Mouse (Mus musculus) stomach, postnatal 0 days (tissue): ENCODE measurements at regions not wholly inside any gene's neighbourhood (a gene's known extent, or its start where the extent isn't known, plus 50 kb on each side); places are given as distances from the start of the nearest gene placed in this dataset.

Experiments used
- ATAC-seq: fragments of 200-750 bp; cut with Nextera tagmentation; 2 replicates; pipeline ENCODE4 v1.8.0; 2017; ENCODE audit not compliant: low FRiP score, low TSS enrichment
- DNase-seq: peaks from one replicate; pipeline ENCODE4 v3.0.0-alpha.2; 2016; ENCODE audit warnings: low spot score
- H3K27ac ChIP-seq: fragments of 300-500 bp; sonication (generic); replicated peaks from 2 replicates; pipeline ENCODE4 v1.5.1; 2014; ENCODE audit warnings: mild to moderate bottlenecking, control low read depth
- H3K27me3 ChIP-seq: fragments of 300-500 bp; sonication (generic); 2 replicates; pipeline ENCODE4 v1.6.1; 2014; ENCODE audit warnings: low read length; ENCODE audit not compliant: control insufficient read depth, insufficient read depth
- H3K36me3 ChIP-seq: fragments of 300-500 bp; sonication (generic); 2 replicates; pipeline ENCODE4 v1.6.1; 2014; ENCODE audit warnings: low read length, mixed read lengths; ENCODE audit not compliant: control insufficient read depth, insufficient read depth
- H3K4me1 ChIP-seq: fragments of 300-500 bp; sonication (generic); replicated peaks from 2 replicates; pipeline ENCODE4 v1.6.1; 2014; ENCODE audit warnings: antibody characterized with exemption; ENCODE audit not compliant: control insufficient read depth, insufficient read depth
- H3K4me2 ChIP-seq: fragments of 300-500 bp; sonication (generic); replicated peaks from 2 replicates; pipeline ENCODE4 v1.6.1; 2014; ENCODE audit warnings: low read depth, mild to moderate bottlenecking, control low read depth, moderate library complexity
- H3K4me3 ChIP-seq: fragments of 300-500 bp; sonication (generic); 2 replicates; pipeline ENCODE4 v1.5.1; 2014; ENCODE audit warnings: low read depth, low read length, control low read depth
- H3K9ac ChIP-seq: fragments of 300-500 bp; sonication (generic); 2 replicates; pipeline ENCODE4 v1.6.1; 2014; ENCODE audit warnings: mild to moderate bottlenecking, low read length, control low read depth, mixed read lengths
- H3K9me3 ChIP-seq: fragments of 300-500 bp; sonication (generic); 2 replicates; pipeline ENCODE4 v1.6.1; 2016; ENCODE audit warnings: low read length; ENCODE audit not compliant: control insufficient read depth
- CTCF ChIP-seq: IDR thresholded peaks from 2 replicates; pipeline ENCODE4 v1.5.1; 2016; ENCODE audit warnings: antibody characterized with exemption, low read depth, mild to moderate bottlenecking, moderate library complexity
- EP300 ChIP-seq: optimal IDR thresholded peaks from 2 replicates; pipeline ENCODE3; 2016; ENCODE audit warnings: antibody characterized with exemption
- WGBS: fragments of 180-500 bp; shearing (Covaris S2); extraction: QIAGEN DNeasy Blood & Tissue Kit; methylation state at CpG from one replicate; pipeline ENCODE4 v1.1.7; 2014; 5-methylcytosine and 5-hydroxymethylcytosine counted together

DNA sequence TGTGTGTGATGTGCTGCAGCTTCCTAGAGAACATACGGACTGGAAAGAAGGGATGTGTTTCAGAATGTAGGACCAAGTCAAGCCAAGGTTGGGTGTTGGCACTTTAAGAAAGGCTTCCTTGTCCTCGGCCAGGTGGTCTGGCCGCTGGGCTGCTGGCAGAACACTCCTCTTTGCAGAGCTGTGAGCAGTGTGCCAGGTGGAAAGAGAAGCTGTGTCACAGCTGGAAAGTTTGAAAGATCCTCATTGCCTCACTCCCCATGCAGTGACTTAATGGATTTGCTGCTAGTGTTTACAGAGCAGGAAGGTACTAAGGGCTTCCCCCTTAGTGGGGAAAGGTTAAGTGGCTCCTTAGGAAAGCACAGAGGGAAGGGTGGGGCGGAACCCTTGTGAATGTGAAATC lies 269.2 kb upstream of the Ptger4 start:
- no peaks in the 10 kb centered on the region for H3K9me3 ChIP-seq
- WGBS, result 34% methylated on average over 4 of the region's 4 CpGs
- peak; percentile 73 for ATAC-seq
- DNase-seq, result peak; percentile 24
- no peak overlapping the region for H3K9ac ChIP-seq
- TF ChIP-seq EP300 (no peak), CTCF (no peak)
- H3K4me3 ChIP-seq, result no peak overlapping the region
- no peaks in the 10 kb centered on the region for H3K27me3 ChIP-seq
- no peaks in the 10 kb centered on the region for H3K4me1 ChIP-seq
- H3K27ac ChIP-seq, result no peak overlapping the region
- no peaks in the 10 kb centered on the region for H3K36me3 ChIP-seq
- no peak overlapping the region for H3K4me2 ChIP-seq

DNA sequence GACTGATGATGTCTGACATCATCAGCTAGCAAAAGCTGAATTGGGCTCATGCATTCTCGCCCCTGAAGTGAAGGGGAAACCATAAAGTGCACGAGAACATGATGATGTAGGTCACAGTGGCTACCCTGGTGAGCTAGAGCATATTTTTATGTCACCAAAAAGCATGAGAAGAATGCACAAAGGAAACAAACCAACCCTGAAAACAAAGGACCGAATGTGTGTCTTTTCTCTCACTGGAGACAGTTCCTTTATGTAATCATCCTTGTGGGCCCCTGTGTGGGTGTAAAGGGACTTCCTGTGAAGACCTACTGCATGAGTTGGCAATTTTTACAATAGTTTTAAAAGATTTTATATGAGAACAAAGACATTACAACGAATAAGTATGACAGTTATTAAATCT lies 270.2 kb upstream of the Ptger4 start:
- no peak overlapping the region for H3K9ac ChIP-seq
- H3K4me3 ChIP-seq, result no peak overlapping the region
- no peak for DNase-seq
- 36% methylated on average over 4 of the region's 4 CpGs for WGBS
- ATAC-seq, result no peak
- TF ChIP-seq CTCF, result no peak
- TF ChIP-seq EP300, result no peak
- H3K36me3 ChIP-seq, result no peaks in the 10 kb centered on the region
- H3K27ac ChIP-seq, result no peak overlapping the region
- no peaks in the 10 kb centered on the region for H3K4me1 ChIP-seq
- H3K9me3 ChIP-seq, result no peaks in the 10 kb centered on the region
- H3K27me3 ChIP-seq, result no peaks in the 10 kb centered on the region
- no peak overlapping the region for H3K4me2 ChIP-seq

DNA sequence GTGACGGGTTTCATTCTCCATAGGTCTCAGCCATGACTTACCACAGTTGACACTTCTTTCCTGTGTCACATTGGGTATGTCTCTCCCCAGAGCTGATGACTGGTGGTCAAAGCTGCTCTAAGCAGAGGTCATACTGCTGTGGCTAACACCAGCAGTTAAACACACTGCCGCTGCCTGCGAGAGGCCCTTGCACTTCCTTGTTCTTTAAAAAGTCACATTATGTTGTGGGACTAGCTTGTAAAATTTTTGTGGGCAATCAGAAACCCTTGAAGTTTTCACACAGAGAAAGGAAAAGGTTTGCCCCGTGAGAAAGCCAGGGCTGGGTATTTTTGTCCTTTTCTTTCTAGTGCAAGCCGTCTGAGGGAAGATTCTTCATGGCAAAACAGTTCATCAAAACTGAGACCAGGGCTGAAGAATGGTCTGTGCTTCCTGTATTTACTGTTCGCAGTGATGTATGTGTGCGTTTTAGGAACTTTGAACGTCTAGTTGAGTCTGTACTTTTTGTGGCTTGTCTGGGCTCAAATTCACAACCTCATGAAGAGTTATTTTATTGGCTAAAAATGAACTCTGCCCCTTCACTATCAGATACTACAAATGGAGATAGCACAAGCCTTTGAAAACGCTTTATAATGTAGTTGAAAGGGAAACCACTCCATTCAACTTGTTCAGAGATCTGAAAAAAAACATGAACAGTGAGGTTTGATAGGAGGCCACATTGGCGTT lies 273.4 kb upstream of the Ptger4 start:
- Histone ChIP-seq H3K27ac (peak overlapping the region; percentile 3; the same call in 1 of the 2 replicates), H3K9me3 (no peaks in the 10 kb centered on the region), H3K4me3 (no peak overlapping the region), H3K4me2 (no peak overlapping the region), H3K9ac (no peak overlapping the region), H3K27me3 (no peaks in the 10 kb centered on the region), H3K36me3 (no peaks in the 10 kb centered on the region), H3K4me1 (no peaks in the 10 kb centered on the region)
- peak; percentile 85 for ATAC-seq
- 42% methylated on average over 10 of the region's 10 CpGs for WGBS
- DNase-seq, result peak; percentile 35
- TF ChIP-seq CTCF, result no peak
- TF ChIP-seq EP300, result no peak

DNA sequence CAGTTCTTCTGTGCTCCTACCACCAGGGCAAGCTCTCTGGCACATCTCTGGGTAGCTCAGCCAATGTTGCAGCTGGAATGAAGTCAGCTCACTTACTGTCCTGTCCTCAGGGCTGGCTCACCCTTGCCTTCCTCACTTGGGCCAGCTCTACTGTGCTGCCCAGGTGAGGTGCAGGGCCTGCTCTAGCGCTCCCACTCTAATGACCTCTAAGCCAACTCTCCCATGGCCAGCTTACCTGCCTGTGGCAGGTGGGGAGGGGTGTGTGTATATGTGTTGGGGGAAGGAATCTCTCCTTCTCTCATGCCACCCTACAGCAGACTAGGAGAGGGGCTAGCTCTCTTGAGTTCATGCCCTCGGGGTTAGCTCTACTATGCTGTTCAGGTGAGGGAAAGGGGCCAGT lies 275.6 kb upstream of the Ptger4 start:
- H3K9me3 ChIP-seq, result no peaks in the 10 kb centered on the region
- no peak overlapping the region for H3K4me2 ChIP-seq
- H3K36me3 ChIP-seq, result no peaks in the 10 kb centered on the region
- no peak overlapping the region for H3K27ac ChIP-seq
- H3K4me1 ChIP-seq, result no peaks in the 10 kb centered on the region
- no peaks in the 10 kb centered on the region for H3K27me3 ChIP-seq
- 80% methylated on average over 2 of the region's 2 CpGs for WGBS
- ATAC-seq (no peak), DNase-seq (no peak)
- H3K4me3 ChIP-seq, result no peak overlapping the region
- no peak overlapping the region for H3K9ac ChIP-seq
- TF ChIP-seq EP300 (no peak), CTCF (no peak)

DNA sequence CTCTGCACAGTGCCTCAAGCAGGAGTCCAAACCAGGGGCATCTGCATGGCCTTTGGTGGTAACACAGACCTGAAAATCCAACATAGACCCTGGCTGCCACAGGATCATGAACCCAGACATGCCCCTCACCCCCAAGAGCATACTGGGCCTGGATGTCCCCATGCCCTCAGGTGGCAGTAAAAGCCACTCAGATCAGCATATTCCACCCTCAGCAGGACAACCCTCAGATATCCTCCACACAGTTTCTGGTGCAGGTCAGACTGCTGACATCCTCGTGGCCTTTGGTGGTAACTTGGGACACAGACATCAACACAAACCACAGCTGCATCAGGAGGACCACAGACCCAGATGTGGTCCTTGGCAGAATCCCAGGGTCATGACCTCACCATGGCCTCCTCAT lies 276.0 kb upstream of the Ptger4 start:
- no peak for TF ChIP-seq CTCF
- no peak for TF ChIP-seq EP300
- ATAC-seq, result no peak
- Histone ChIP-seq H3K4me1 (no peaks in the 10 kb centered on the region), H3K27me3 (no peaks in the 10 kb centered on the region), H3K4me2 (no peak overlapping the region), H3K9me3 (no peaks in the 10 kb centered on the region), H3K27ac (no peak overlapping the region), H3K9ac (no peak overlapping the region), H3K36me3 (no peaks in the 10 kb centered on the region), H3K4me3 (no peak overlapping the region)
- DNase-seq, result no peak
- 72% methylated on average over 1 of the region's 1 CpGs for WGBS

DNA sequence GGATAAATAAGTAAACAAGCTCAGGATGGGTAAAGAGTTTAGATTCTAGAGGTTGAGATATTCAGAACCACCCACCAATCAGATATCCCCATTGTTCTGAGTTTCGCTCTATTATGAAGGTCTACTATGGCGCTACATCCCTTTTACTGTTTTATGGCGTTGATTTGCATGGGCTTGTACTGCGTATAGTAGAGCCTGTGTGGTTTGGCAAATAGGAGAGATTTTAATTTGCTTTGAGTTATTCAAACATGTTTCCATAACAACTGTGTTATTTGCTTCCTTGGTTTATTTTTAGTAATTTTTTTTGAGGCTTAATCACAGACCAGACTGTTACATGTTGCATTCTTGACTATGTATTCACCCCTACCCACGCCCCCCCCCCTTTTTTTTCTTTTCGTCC lies 284.6 kb upstream of the Ptger4 start:
- Histone ChIP-seq H3K4me3 (no peak overlapping the region), H3K9ac (no peak overlapping the region), H3K36me3 (no peaks in the 10 kb centered on the region), H3K27me3 (no peaks in the 10 kb centered on the region), H3K9me3 (no peaks in the 10 kb centered on the region), H3K27ac (no peak overlapping the region), H3K4me1 (no peaks in the 10 kb centered on the region), H3K4me2 (no peak overlapping the region)
- no peak for ATAC-seq
- TF ChIP-seq EP300 (no peak), CTCF (no peak)
- DNase-seq, result no peak
- WGBS, result 87% methylated on average over 6 of the region's 6 CpGs
